Mouse (Mus musculus): ENCODE measurements around the gene Rbm19. TPM values are rescaled to one million over a fixed set of nuclear protein-coding genes. Genes with fewer than 3 reads are reported as not detected.
A peak's percentile ranks its signal among the peaks of the same experiment; 100 is the strongest.
"Not testable (repeated sequence)": the region's sequence is repeated elsewhere in the genome, so short reads cannot be mapped to it uniquely, and the experiment has no call there.

Gene Rbm19
- polyA plus RNA-seq, 1 experiment from 2014 or later, result 23.5 TPM

DNA sequence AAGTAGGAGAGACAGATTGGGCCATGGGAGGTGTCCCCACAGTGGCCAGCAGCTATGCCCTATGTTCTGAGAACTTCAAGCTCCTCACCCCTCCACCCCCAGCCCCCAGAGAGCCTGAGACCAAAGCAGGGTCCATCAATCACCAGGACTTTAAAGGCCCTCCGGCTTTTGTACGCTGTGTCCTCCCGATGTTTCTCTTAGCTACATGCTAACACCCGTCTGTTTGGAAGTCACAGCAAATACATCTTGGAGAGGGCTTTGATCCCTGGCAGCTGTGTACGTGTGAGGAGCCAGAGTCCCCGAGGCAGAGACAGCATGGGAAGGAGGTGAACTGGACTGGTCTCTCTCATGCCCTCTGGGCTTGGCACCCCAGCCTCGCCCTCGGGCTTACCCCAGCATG lies 14.2 kb upstream of the Rbm19 start:
- H3K36me3 ChIP-seq (ENCODE audit: control insufficient read depth, insufficient read depth, low read length), result no peaks in the 10 kb centered on the region
- H3K27me3 ChIP-seq (replicated peaks; ENCODE audit: control insufficient read depth, insufficient read depth, low read length), result no peaks in the 10 kb centered on the region
- 53% methylated on average over 8 of the region's 8 CpGs for WGBS
- H3K9me3 ChIP-seq (ENCODE audit: control insufficient read depth, low read length), result no peaks in the 10 kb centered on the region
- H3K4me3 ChIP-seq (ENCODE audit: low read length), result no peak overlapping the region
- H3K4me1 ChIP-seq (ENCODE audit: control insufficient read depth, insufficient read depth, low read length), result no peaks in the 10 kb centered on the region
- H3K27ac ChIP-seq (ENCODE audit: low read length), result no peak overlapping the region
- no peak for ATAC-seq
- H3K4me2 ChIP-seq (ENCODE audit: low read depth, low read length), result no peak overlapping the region
- no peak overlapping the region for H3K9ac ChIP-seq (ENCODE audit: low read depth, low read length)

DNA sequence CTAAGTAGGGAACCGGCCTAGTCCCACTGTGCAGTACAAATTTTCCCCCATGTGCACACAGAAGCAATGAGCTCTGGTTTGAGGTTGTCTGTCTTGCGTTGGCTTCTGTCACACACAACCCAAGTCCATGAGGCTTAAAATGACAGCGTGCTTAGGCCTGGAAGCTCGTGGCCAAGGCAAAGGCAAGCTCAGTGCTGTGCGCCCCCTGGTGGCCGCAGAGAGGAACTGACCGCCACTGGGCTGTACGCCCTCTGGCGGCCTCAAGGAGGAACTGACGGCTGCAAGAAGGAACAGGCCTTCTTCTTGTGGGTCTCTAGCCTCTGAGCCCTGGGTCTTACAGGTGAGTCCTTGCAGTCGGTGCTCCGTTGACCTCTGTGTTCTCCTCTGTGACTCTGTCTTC lies 13.5 kb upstream of the Rbm19 start:
- Histone ChIP-seq H3K9me3 (ENCODE audit: control insufficient read depth, low read length) (no peaks in the 10 kb centered on the region), H3K4me3 (ENCODE audit: low read length) (no peak overlapping the region), H3K4me2 (ENCODE audit: low read depth, low read length) (no peak overlapping the region), H3K9ac (ENCODE audit: low read depth, low read length) (no peak overlapping the region), H3K27me3 (replicated peaks; ENCODE audit: control insufficient read depth, insufficient read depth, low read length) (no peaks in the 10 kb centered on the region), H3K36me3 (ENCODE audit: control insufficient read depth, insufficient read depth, low read length) (no peaks in the 10 kb centered on the region), H3K4me1 (ENCODE audit: control insufficient read depth, insufficient read depth, low read length) (no peaks in the 10 kb centered on the region), H3K27ac (ENCODE audit: low read length) (no peak overlapping the region)
- 11% methylated on average over 12 of the region's 12 CpGs for WGBS
- no peak for ATAC-seq

DNA sequence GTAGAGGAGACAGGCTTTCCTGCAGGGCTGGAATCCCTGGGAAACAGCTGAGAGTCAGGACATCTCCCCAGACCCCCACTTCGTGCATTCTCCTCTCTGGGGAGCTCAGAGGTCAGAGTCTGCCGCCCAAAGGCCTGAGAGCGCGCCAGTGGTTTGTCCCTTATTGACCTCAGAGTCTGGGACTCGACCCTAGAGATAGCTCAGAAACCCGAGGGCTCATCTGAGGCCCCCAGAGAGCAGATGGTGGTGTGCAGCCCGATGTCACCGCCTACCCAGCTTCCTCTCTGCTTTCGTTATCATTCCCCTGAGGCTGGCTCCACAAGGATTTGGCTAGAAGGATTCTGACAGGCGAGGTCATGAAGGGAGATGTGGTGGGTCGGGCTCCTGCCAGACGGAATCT lies 12.8 kb upstream of the Rbm19 start:
- no peak overlapping the region for H3K4me2 ChIP-seq (ENCODE audit: low read depth, low read length)
- no peak overlapping the region for H3K4me3 ChIP-seq (ENCODE audit: low read length)
- H3K27me3 ChIP-seq (replicated peaks; ENCODE audit: control insufficient read depth, insufficient read depth, low read length), result no peaks in the 10 kb centered on the region
- no peak overlapping the region for H3K27ac ChIP-seq (ENCODE audit: low read length)
- H3K36me3 ChIP-seq (ENCODE audit: control insufficient read depth, insufficient read depth, low read length), result no peaks in the 10 kb centered on the region
- H3K9ac ChIP-seq (ENCODE audit: low read depth, low read length), result no peak overlapping the region
- no peaks in the 10 kb centered on the region for H3K9me3 ChIP-seq (ENCODE audit: control insufficient read depth, low read length)
- H3K4me1 ChIP-seq (ENCODE audit: control insufficient read depth, insufficient read depth, low read length), result no peaks in the 10 kb centered on the region
- ATAC-seq, result no peak
- 49% methylated on average over 12 of the region's 12 CpGs for WGBS

DNA sequence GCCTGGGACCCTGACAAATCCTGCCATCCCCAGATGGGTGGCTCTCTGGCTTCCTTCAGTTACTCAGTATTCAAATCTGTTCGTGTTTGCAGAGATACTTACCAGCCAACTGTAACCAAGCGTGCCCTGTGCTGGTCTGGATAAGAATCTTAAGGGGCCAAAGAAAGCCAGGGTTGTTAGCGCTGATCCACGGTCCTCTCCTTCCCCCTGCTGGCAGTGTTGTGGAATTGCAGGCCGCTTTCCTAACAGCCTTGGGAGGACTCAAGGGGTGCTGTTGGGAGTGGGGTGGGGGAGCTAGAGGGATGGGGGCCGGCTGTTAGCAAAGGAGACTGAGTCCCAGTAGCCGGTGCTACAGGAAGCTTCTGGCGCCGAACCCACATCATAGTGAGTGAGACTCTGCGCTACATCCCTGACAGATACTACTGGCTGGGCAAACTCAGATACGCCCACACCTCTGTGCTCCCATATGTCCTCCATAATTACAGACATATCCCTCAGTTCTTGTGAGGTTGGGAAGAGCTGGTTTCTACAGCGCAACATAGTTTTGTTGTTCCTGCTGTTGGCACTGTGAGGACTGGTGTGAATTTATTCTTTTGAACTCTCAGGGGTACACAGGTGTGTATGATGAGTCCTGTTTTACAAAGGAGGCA lies 9.7 kb upstream of the Rbm19 start:
- Histone ChIP-seq H3K27ac (ENCODE audit: low read length) (no peak overlapping the region), H3K27me3 (replicated peaks; ENCODE audit: control insufficient read depth, insufficient read depth, low read length) (no peaks in the 10 kb centered on the region), H3K9me3 (ENCODE audit: control insufficient read depth, low read length) (no peaks in the 10 kb centered on the region), H3K36me3 (ENCODE audit: control insufficient read depth, insufficient read depth, low read length) (no peaks in the 10 kb centered on the region), H3K4me2 (ENCODE audit: low read depth, low read length) (no peak overlapping the region), H3K4me3 (ENCODE audit: low read length) (no peak overlapping the region), H3K4me1 (ENCODE audit: control insufficient read depth, insufficient read depth, low read length) (no peaks in the 10 kb centered on the region), H3K9ac (ENCODE audit: low read depth, low read length) (no peak overlapping the region)
- no peak for ATAC-seq
- 20% methylated on average over 12 of the region's 12 CpGs for WGBS

DNA sequence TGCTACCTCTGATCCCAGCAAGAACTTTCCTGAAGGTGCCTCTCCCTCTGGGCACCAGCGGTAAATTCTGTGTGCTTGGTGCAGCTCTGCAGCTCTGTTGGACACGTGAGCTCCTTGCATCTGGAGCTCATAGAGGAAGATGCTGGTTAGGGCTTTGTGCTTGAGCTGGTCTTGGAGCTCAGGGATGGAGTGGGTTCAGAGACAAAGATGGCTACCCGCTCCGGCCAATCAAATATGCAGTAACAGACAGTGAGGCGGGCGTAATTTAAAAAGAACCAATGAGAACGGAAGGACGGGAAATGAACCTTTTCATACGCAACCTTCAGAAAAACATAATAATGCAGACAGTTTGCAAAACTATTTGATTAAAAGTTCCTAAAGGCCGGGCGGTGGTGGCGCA lies 1.9 kb upstream of the Rbm19 start:
- Histone ChIP-seq H3K9ac (ENCODE audit: low read depth, low read length) (no peak overlapping the region), H3K36me3 (ENCODE audit: control insufficient read depth, insufficient read depth, low read length) (peaks cover under 1% of the 10 kb centered on the region; the same call in 1 of the 2 replicates), H3K9me3 (ENCODE audit: control insufficient read depth, low read length) (no peaks in the 10 kb centered on the region), H3K27me3 (replicated peaks; ENCODE audit: control insufficient read depth, insufficient read depth, low read length) (no peaks in the 10 kb centered on the region), H3K4me3 (ENCODE audit: low read length) (no peak overlapping the region), H3K27ac (ENCODE audit: low read length) (no peak overlapping the region), H3K4me1 (ENCODE audit: control insufficient read depth, insufficient read depth, low read length) (no peaks in the 10 kb centered on the region), H3K4me2 (ENCODE audit: low read depth, low read length) (no peak overlapping the region)
- WGBS, result 86% methylated on average over 12 of the region's 12 CpGs
- no peak for ATAC-seq

DNA sequence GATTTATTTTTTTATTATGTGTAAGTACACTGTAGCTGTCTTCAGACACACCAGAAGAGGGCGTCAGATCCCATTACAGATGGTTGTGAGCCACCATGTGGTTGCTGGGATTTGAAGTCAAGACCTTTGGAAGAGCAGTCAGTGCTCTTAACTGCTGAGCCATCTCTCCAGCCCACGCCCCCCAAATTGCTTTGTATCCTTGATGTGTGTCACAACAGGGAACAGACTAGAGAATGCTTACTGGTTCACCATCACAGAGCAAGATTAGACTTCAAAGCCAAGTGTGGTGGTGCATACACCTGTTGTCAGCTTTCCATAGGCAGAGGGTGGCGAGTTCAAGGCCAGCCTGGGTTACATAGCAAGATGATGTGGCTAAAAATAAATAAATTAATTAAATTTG lies 896 bp downstream of the Rbm19 start:
- Histone ChIP-seq H3K4me3 (ENCODE audit: low read length) (peak overlapping the region; percentile 88), H3K4me2 (ENCODE audit: low read depth, low read length) (peak overlapping the region; percentile 93), H3K36me3 (ENCODE audit: control insufficient read depth, insufficient read depth, low read length) (peaks cover 23% of the 10 kb centered on the region)
- 49% methylated on average over 3 of the region's 3 CpGs for WGBS
- H3K27me3 ChIP-seq (replicated peaks; ENCODE audit: control insufficient read depth, insufficient read depth, low read length); H3K27ac ChIP-seq (ENCODE audit: low read length); H3K4me1 ChIP-seq (ENCODE audit: control insufficient read depth, insufficient read depth, low read length); ATAC-seq; H3K9ac ChIP-seq (ENCODE audit: low read depth, low read length); H3K9me3 ChIP-seq (ENCODE audit: control insufficient read depth, low read length): not testable (repeated sequence)

DNA sequence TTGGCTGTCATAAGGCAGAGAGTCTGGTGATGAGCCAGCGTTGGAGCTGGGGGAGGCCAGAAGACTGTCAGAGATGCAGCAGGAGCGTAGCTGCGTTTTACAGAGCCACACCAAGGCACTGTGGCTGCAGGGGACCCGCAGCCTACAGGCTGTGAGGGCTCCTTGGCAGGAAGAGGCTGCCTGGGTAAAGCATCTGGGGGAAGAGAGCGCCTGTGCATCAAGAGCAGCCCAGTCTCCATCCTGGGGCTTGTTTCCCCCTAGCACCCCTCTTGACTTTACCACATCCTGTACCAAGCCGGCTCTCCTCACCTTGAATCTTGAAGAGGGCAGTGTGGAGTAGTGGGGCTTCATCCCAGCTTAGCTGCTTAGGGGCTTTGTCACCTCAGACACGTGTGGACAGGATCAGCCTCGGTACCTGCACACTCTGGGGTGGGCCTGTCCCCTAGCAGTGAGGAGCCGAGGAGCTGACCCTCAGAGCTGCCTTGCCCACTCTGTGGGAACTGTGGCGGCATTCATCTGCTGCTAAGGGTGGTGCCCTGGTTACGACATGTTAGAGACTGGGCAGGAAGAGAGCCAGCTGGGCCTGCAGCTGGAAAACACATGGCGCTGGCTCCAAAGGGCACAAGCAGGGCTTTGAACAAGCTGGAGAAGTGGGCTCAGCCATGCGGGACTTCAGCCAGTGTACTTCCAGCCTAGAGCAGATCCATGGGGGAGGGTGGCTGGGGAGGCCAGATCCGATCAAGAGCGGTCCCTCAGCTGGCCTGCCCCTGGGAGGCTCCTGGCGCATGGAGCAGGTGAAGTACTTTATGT lies 8.8 kb downstream of the Rbm19 start:
- no peaks in the 10 kb centered on the region for H3K9me3 ChIP-seq (ENCODE audit: control insufficient read depth, low read length)
- no peaks in the 10 kb centered on the region for H3K27me3 ChIP-seq (replicated peaks; ENCODE audit: control insufficient read depth, insufficient read depth, low read length)
- H3K4me2 ChIP-seq (ENCODE audit: low read depth, low read length), result no peak overlapping the region
- no peak overlapping the region for H3K27ac ChIP-seq (ENCODE audit: low read length)
- no peak for ATAC-seq
- no peaks in the 10 kb centered on the region for H3K4me1 ChIP-seq (ENCODE audit: control insufficient read depth, insufficient read depth, low read length)
- H3K9ac ChIP-seq (ENCODE audit: low read depth, low read length), result no peak overlapping the region
- 91% methylated on average over 16 of the region's 16 CpGs for WGBS
- H3K4me3 ChIP-seq (ENCODE audit: low read length), result no peak overlapping the region
- H3K36me3 ChIP-seq (ENCODE audit: control insufficient read depth, insufficient read depth, low read length), result peaks cover 41% of the 10 kb centered on the region

DNA sequence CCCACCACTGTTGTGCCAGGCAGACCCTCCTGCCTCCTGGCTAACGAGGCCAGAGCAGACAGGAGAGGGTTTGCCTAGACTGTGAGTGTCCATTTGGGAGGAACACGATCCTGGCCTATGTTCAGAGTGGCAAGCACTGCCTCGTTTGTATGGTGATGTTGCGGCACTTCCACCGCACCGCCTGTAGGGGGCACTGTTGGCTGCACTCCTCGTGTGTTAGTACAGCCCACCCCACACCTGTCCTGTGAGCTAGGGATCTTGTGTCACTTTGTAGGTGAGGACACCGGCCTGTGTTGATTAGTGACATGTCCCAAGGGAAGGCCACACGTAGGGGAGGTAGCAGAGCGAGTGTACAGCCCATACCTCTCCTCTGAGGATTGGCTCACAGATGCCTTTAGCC lies 11.4 kb downstream of the Rbm19 start:
- H3K9ac ChIP-seq (ENCODE audit: low read depth, low read length), result no peak overlapping the region
- no peak for ATAC-seq
- no peak overlapping the region for H3K4me2 ChIP-seq (ENCODE audit: low read depth, low read length)
- H3K4me1 ChIP-seq (ENCODE audit: control insufficient read depth, insufficient read depth, low read length), result no peaks in the 10 kb centered on the region
- H3K27me3 ChIP-seq (replicated peaks; ENCODE audit: control insufficient read depth, insufficient read depth, low read length), result no peaks in the 10 kb centered on the region
- H3K9me3 ChIP-seq (ENCODE audit: control insufficient read depth, low read length), result no peaks in the 10 kb centered on the region
- WGBS, result 59% methylated on average over 10 of the region's 10 CpGs
- H3K4me3 ChIP-seq (ENCODE audit: low read length), result no peak overlapping the region
- peaks cover 25% of the 10 kb centered on the region for H3K36me3 ChIP-seq (ENCODE audit: control insufficient read depth, insufficient read depth, low read length)
- no peak overlapping the region for H3K27ac ChIP-seq (ENCODE audit: low read length)

DNA sequence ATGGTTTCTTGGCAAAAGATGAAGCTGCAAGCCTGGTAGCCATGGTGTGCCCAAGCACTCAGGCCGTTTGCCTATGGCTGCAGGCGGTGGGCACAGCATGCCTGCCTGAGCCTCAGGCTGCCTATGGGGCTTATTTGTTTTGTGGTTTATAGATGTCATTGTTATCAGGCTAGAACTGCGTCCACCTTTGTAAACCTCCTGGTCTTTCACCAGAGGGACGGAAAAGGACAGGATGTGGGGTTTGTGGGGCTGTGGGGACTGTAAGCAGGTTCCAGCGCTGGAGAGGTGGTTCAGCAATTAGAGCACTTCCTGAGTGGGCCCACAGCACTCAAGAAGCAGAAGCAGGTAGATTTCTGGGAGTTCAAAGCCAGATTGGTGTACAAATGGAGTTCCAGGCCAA lies 12.2 kb downstream of the Rbm19 start:
- ATAC-seq, result no peak
- H3K27me3 ChIP-seq (replicated peaks; ENCODE audit: control insufficient read depth, insufficient read depth, low read length), result no peaks in the 10 kb centered on the region
- H3K9ac ChIP-seq (ENCODE audit: low read depth, low read length), result no peak overlapping the region
- H3K4me2 ChIP-seq (ENCODE audit: low read depth, low read length), result no peak overlapping the region
- no peak overlapping the region for H3K4me3 ChIP-seq (ENCODE audit: low read length)
- H3K9me3 ChIP-seq (ENCODE audit: control insufficient read depth, low read length), result no peaks in the 10 kb centered on the region
- 82% methylated on average over 5 of the region's 5 CpGs for WGBS
- H3K4me1 ChIP-seq (ENCODE audit: control insufficient read depth, insufficient read depth, low read length), result no peaks in the 10 kb centered on the region
- H3K27ac ChIP-seq (ENCODE audit: low read length), result no peak overlapping the region
- H3K36me3 ChIP-seq (ENCODE audit: control insufficient read depth, insufficient read depth, low read length), result peaks cover 25% of the 10 kb centered on the region
